Mouse (Mus musculus): ENCODE results near the gene Ctsw. TPM values are rescaled to one million over a fixed set of nuclear protein-coding genes. Genes with fewer than 3 reads are reported as not detected.

Ctsw gene
- polyA plus RNA-seq, 1 experiment from 2014 or later = 2.2 TPM

GRCm38 (mm10) chr19:5481398-5481797 lies 13.1 kb upstream of the Ctsw start:
- H3K9ac ChIP-seq (ENCODE audit: low read length) = no peak overlapping the region
- no peak for ATAC-seq (ENCODE audit: low read depth)
- no peak overlapping the region for H3K27ac ChIP-seq (ENCODE audit: low read length)
- peaks cover 41% of the 10 kb centered on the region for H3K36me3 ChIP-seq (ENCODE audit: control insufficient read depth, insufficient read depth, low read length)
- H3K27me3 ChIP-seq (ENCODE audit: control insufficient read depth, insufficient read depth, low read depth, low read length) = no peaks in the 10 kb centered on the region
- peaks cover 29% of the 10 kb centered on the region for H3K4me1 ChIP-seq (replicated peaks; ENCODE audit: control insufficient read depth, insufficient read depth, low read length)
- WGBS = 87% methylated on average over 10 of the region's 10 CpGs
- no peak overlapping the region for H3K4me3 ChIP-seq (ENCODE audit: low read length)
- H3K9me3 ChIP-seq (ENCODE audit: control insufficient read depth, low read length) = no peaks in the 10 kb centered on the region
- H3K4me2 ChIP-seq (ENCODE audit: low read depth, low read length) = no peak overlapping the region

DNA sequence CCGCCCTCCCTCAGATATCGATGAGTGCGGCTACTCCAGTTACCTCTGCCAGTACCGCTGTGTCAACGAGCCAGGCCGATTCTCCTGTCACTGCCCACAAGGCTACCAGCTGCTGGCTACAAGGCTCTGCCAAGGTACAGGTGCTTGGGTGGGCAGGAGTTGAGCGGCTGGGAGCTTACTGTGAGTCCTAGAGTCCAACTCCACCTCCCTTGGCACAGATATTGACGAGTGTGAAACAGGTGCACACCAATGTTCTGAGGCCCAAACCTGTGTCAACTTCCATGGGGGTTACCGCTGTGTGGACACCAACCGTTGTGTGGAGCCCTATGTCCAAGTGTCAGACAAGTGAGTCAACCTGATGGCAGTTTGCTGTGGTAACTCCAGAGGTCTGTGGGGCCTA lies 11.7 kb upstream of the Ctsw start:
- Histone ChIP-seq H3K4me2 (ENCODE audit: low read depth, low read length) (no peak overlapping the region), H3K36me3 (ENCODE audit: control insufficient read depth, insufficient read depth, low read length) (peaks cover 39% of the 10 kb centered on the region), H3K4me3 (ENCODE audit: low read length) (no peak overlapping the region), H3K4me1 (replicated peaks; ENCODE audit: control insufficient read depth, insufficient read depth, low read length) (peaks cover 25% of the 10 kb centered on the region), H3K27ac (ENCODE audit: low read length) (no peak overlapping the region), H3K27me3 (ENCODE audit: control insufficient read depth, insufficient read depth, low read depth, low read length) (no peaks in the 10 kb centered on the region), H3K9ac (ENCODE audit: low read length) (no peak overlapping the region), H3K9me3 (ENCODE audit: control insufficient read depth, low read length) (no peaks in the 10 kb centered on the region)
- 84% methylated on average over 10 of the region's 10 CpGs for WGBS
- no peak for ATAC-seq (ENCODE audit: low read depth)

GRCm38 (mm10) chr19:5477668-5478300 lies 9.5 kb upstream of the Ctsw start:
- Histone ChIP-seq H3K27ac (ENCODE audit: low read length) (no peak overlapping the region), H3K4me2 (ENCODE audit: low read depth, low read length) (no peak overlapping the region), H3K4me1 (replicated peaks; ENCODE audit: control insufficient read depth, insufficient read depth, low read length) (peaks cover 16% of the 10 kb centered on the region), H3K9me3 (ENCODE audit: control insufficient read depth, low read length) (no peaks in the 10 kb centered on the region), H3K9ac (ENCODE audit: low read length) (no peak overlapping the region), H3K27me3 (ENCODE audit: control insufficient read depth, insufficient read depth, low read depth, low read length) (no peaks in the 10 kb centered on the region), H3K36me3 (ENCODE audit: control insufficient read depth, insufficient read depth, low read length) (peaks cover 29% of the 10 kb centered on the region), H3K4me3 (ENCODE audit: low read length) (no peak overlapping the region)
- ATAC-seq (ENCODE audit: low read depth) = no peak
- WGBS = 86% methylated on average over 18 of the region's 18 CpGs

- H3K9me3 ChIP-seq (ENCODE audit: control insufficient read depth, low read length) = no peaks in the 10 kb centered on the region
- H3K4me3 ChIP-seq (ENCODE audit: low read length) = no peak overlapping the region
- H3K36me3 ChIP-seq (ENCODE audit: control insufficient read depth, insufficient read depth, low read length) = peaks cover 25% of the 10 kb centered on the region
- no peak overlapping the region for H3K9ac ChIP-seq (ENCODE audit: low read length)
- H3K27me3 ChIP-seq (ENCODE audit: control insufficient read depth, insufficient read depth, low read depth, low read length) = no peaks in the 10 kb centered on the region
- no peak overlapping the region for H3K27ac ChIP-seq (ENCODE audit: low read length)
- H3K4me2 ChIP-seq (ENCODE audit: low read depth, low read length) = no peak overlapping the region
- no peak for ATAC-seq (ENCODE audit: low read depth)
- WGBS = 86% methylated on average over 10 of the region's 10 CpGs
- H3K4me1 ChIP-seq (replicated peaks; ENCODE audit: control insufficient read depth, insufficient read depth, low read length) = peaks cover 16% of the 10 kb centered on the region
Observed at GRCm38 (mm10) chr19:5477004-5477667, 8.8 kb upstream of the Ctsw start.

DNA sequence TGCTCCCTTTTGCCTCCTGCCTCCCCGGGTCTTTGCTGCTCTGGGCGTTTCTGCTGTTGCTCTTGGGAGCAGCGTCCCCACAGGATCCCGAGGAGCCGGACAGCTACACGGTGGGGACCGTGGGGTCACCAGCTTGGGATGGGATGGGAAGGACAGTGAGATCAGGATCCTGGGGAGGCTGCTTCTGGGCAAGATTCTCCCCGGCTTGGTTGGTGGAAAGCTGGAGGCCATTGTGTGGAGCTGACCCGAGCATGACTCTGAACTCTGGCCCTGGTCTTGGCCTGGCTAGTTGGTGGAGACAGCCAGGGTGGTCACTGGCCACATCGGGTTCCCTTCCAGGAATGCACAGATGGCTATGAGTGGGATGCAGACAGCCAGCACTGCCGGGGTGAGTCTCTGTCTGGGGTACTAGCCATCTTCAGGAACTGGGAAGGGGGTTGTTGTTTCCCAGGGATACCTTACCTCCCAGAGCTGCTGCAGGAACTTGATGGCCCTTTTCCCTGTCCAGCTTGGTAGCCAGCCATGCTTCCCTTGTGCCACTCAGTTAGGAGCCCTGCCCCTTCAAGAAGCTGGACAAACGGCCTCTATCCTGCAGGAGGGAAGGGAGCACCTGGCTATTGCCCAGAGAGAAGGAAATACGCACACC lies 6.9 kb upstream of the Ctsw start:
- Histone ChIP-seq H3K27ac (ENCODE audit: low read length) (peak overlapping the region; percentile 89), H3K4me2 (ENCODE audit: low read depth, low read length) (peak overlapping the region; percentile 75), H3K4me3 (ENCODE audit: low read length) (peak overlapping the region; percentile 62), H3K4me1 (replicated peaks; ENCODE audit: control insufficient read depth, insufficient read depth, low read length) (peaks cover 16% of the 10 kb centered on the region), H3K27me3 (ENCODE audit: control insufficient read depth, insufficient read depth, low read depth, low read length) (no peaks in the 10 kb centered on the region), H3K9ac (ENCODE audit: low read length) (peak overlapping the region; percentile 81), H3K9me3 (ENCODE audit: control insufficient read depth, low read length) (no peaks in the 10 kb centered on the region), H3K36me3 (ENCODE audit: control insufficient read depth, insufficient read depth, low read length) (peaks cover 13% of the 10 kb centered on the region)
- WGBS = 12% methylated on average over 13 of the region's 13 CpGs
- ATAC-seq (ENCODE audit: low read depth) = no peak; the same call in 1 of the 2 replicates

DNA sequence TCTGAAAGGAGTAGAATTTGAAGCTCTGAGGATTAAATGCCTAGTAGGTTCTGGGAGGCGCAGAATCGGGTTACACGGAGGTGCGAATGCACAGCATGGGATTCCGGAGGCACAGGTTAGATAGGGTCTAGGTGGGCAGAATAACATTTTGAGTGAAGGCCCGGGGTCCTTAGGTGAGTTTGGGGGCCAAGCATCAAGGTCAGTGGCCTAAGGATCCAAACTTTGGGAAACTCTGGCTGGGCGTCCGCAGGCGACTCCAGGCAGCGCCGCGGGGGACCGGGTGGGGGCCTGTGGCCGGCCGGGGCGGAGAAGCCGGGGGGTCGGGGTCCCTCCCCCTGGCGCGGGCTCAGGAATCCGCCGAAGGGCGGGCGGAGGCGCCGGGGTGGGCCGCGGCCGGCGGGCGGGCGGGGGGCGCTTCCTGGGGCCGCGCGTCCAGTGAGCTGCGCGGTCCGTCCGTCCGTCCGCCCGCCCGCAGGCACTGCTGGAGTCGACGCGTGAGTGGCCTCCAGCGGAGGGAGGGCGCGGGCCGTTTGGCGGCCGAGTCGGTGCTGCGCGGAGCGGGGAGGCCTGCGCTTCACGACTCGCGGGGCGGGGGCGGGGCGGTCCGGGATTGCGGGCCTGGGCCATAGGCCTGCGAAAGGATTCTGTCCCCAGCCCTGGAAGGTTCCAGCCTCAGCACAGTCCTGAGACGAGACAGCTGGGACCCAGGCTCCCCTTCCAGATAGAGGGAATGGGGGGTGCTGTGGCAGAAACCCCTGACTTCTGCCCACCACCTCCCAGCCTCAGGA lies 6.2 kb upstream of the Ctsw start:
- H3K36me3 ChIP-seq (ENCODE audit: control insufficient read depth, insufficient read depth, low read length) = peaks cover 8% of the 10 kb centered on the region
- no peaks in the 10 kb centered on the region for H3K9me3 ChIP-seq (ENCODE audit: control insufficient read depth, low read length)
- peak overlapping the region; percentile 62 for H3K4me3 ChIP-seq (ENCODE audit: low read length)
- 1% methylated on average over 50 of the region's 68 CpGs for WGBS
- peak overlapping the region; percentile 75 for H3K4me2 ChIP-seq (ENCODE audit: low read depth, low read length)
- peak overlapping the region; percentile 89 for H3K27ac ChIP-seq (ENCODE audit: low read length)
- peak; percentile 71 for ATAC-seq (ENCODE audit: low read depth)
- no peaks in the 10 kb centered on the region for H3K27me3 ChIP-seq (ENCODE audit: control insufficient read depth, insufficient read depth, low read depth, low read length)
- peak overlapping the region; percentile 81 for H3K9ac ChIP-seq (ENCODE audit: low read length)
- H3K4me1 ChIP-seq (replicated peaks; ENCODE audit: control insufficient read depth, insufficient read depth, low read length) = peaks cover 16% of the 10 kb centered on the region

DNA sequence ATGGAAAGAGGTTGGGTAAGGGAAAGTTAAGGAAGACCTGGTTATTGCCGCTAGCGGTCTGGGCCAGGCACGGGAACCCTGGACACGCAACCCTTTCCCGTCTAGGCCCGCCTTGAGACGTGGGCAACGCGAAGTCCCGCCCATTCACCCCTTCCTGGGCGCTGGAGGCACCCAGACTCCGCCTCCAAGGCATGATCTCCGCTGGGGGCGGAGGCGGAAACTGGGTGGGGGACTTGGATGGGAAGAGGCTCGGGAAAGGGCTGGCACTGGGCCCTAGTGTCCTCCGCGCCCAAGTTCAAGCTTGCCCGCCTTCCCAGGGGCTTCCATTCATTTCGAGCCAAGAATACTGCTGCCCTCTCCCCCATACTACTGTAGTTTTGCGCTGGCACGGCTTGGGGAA lies 5.4 kb upstream of the Ctsw start, which contains the start of gene Efemp2:
TSS of gene Efemp2 (plus strand) at position 235 of the 400 bp plus-strand sequence.
- Histone ChIP-seq H3K4me2 (ENCODE audit: low read depth, low read length) (peak within 1 kb of the TSS; percentile 75), H3K36me3 (ENCODE audit: control insufficient read depth, insufficient read depth, low read length) (peaks cover 1% of the 10 kb centered on the region; the same call in 1 of the 2 replicates), H3K4me1 (replicated peaks; ENCODE audit: control insufficient read depth, insufficient read depth, low read length) (peaks cover 16% of the 10 kb centered on the region), H3K4me3 (ENCODE audit: low read length) (peak within 1 kb of the TSS; percentile 62), H3K27me3 (ENCODE audit: control insufficient read depth, insufficient read depth, low read depth, low read length) (no peaks in the 10 kb centered on the region), H3K9me3 (ENCODE audit: control insufficient read depth, low read length) (no peaks in the 10 kb centered on the region), H3K27ac (ENCODE audit: low read length) (peak within 1 kb of the TSS; percentile 89), H3K9ac (ENCODE audit: low read length) (peak within 1 kb of the TSS; percentile 81)
- ATAC-seq (ENCODE audit: low read depth) = peak; percentile 84
- WGBS = 2% methylated on average over 22 of the region's 22 CpGs

GRCm38 (mm10) chr19:5472857-5473256 lies 4.5 kb upstream of the Ctsw start:
- Histone ChIP-seq H3K4me2 (ENCODE audit: low read depth, low read length) (no peak overlapping the region), H3K4me1 (replicated peaks; ENCODE audit: control insufficient read depth, insufficient read depth, low read length) (peaks cover 16% of the 10 kb centered on the region), H3K36me3 (ENCODE audit: control insufficient read depth, insufficient read depth, low read length) (no peaks in the 10 kb centered on the region), H3K4me3 (ENCODE audit: low read length) (no peak overlapping the region), H3K27ac (ENCODE audit: low read length) (no peak overlapping the region), H3K9me3 (ENCODE audit: control insufficient read depth, low read length) (no peaks in the 10 kb centered on the region), H3K9ac (ENCODE audit: low read length) (no peak overlapping the region), H3K27me3 (ENCODE audit: control insufficient read depth, insufficient read depth, low read depth, low read length) (no peaks in the 10 kb centered on the region)
- 73% methylated on average over 3 of the region's 3 CpGs for WGBS
- no peak for ATAC-seq (ENCODE audit: low read depth)

DNA sequence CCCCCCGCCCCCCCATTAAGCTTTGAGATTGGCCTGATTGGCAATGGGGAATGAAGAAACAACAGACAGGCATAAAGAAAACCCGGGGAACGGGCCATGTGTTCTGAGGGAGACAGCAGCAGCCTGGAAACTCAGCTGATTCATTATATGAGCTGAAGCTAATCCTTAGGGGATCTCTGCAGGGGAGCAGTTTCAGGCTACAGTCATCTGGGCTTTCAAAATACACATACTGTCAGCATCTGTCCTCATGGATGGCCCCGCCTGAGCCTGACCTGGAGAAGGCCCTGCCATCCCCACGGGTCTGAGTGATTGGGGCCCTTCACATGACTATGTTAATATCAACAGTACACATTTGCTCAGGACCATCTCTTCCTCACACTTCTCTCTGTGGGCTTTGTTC lies 3.5 kb upstream of the Ctsw start:
- 47% methylated on average over 5 of the region's 5 CpGs for WGBS

More for the DNA sequence above, 3.5 kb upstream of the Ctsw start:
- Histone ChIP-seq H3K4me2 (ENCODE audit: low read depth, low read length) (no peak overlapping the region), H3K27ac (ENCODE audit: low read length) (no peak overlapping the region), H3K9me3 (ENCODE audit: control insufficient read depth, low read length) (no peaks in the 10 kb centered on the region), H3K36me3 (ENCODE audit: control insufficient read depth, insufficient read depth, low read length) (peaks cover 6% of the 10 kb centered on the region), H3K4me1 (replicated peaks; ENCODE audit: control insufficient read depth, insufficient read depth, low read length) (peaks cover 16% of the 10 kb centered on the region), H3K4me3 (ENCODE audit: low read length) (no peak overlapping the region), H3K27me3 (ENCODE audit: control insufficient read depth, insufficient read depth, low read depth, low read length) (no peaks in the 10 kb centered on the region), H3K9ac (ENCODE audit: low read length) (no peak overlapping the region)
- ATAC-seq (ENCODE audit: low read depth) = no peak
